13 mouse cellular contexts compared by ENCODE assay signal in the genomic region with DNA sequence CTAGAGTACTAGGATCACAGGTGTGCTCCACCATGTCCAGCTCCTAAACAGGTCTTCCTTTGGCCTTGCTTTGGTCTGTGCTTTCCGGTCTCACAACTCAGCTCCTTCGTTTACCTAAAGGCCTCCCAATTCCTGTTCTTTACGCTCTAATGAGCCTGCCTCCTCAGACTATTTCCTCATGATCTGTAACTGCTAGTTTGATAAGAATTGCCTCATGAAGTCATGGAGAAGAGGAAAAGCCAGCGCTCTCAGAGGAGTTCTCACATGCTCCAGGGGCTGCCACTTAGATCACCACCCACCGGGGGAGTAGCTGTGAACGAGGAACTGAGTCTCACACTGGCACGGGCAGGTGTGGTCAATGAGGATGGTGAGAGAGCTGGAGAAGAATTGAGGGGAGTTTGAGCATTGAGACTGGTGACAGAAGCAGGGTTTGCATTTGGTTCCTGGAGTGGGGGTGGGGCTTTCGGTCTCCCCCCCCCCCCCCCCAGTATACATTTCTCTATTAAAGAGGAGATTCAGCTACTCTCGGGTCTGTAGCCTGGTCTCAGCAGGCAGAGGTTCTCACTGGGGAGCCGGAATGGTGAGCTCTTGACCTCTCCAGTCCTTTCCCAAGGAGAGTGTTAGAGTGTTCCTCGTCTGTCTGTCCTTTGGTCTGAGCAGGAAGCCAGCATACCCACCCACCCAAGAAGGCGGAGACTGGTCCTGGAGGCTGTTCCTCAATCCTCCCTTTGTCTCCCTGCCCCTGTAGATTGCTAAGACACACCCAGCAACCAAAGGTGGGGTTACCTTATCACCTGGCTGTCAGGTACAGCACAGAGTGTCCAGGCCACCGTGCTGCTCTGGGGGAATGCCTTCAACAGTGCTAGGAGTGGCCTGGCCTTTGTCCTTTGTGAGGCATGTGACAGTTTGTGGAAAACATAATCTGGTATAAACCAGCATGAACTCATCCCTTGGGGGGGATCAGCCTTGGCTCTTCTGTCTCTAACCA. TPM values are rescaled to one million over a fixed set of nuclear protein-coding genes. Genes with fewer than 3 reads are reported as not detected.
DNase-seq lines count a peak whose midpoint lies in the region; ATAC-seq and TF ChIP-seq lines count a peak whose summit lies in the region.
"Had no signal": no experiment of that assay in that cellular context is flagged by ENCODE, and none has a peak within 500 bp of the region (broad histone marks: within the 10 kb centered on the region; RNA-seq: fewer than 3 reads in every experiment).

No protein-coding gene starts in this region.

- H3K36me3 ChIP-seq in lung, postnatal 0 days (ENCODE audit: insufficient read depth, low read length), result no peaks in the 10 kb centered on the region
- no peaks in the 10 kb centered on the region for H3K36me3 ChIP-seq in stomach, embryonic 16.5 days (ENCODE audit: control insufficient read depth, insufficient read depth, low read length)
- H3K36me3 ChIP-seq: heart, embryonic 15.5 days; limb, embryonic 15.5 days had no signal

- no peak for ATAC-seq in lung, postnatal 0 days
- peak; percentile 59 for ATAC-seq in stomach, embryonic 16.5 days (ENCODE audit: insufficient read depth, low FRiP score)
- no peak for ATAC-seq in inflammation-experienced regulatory T-cells, adult 6 months
- ATAC-seq: activated CD4-positive, CD25-positive, alpha-beta regulatory T cell, adult 4 months had no signal

- H3K27me3 ChIP-seq in lung, postnatal 0 days (replicated peaks; ENCODE audit: insufficient read depth, low read length), result no peaks in the 10 kb centered on the region
- H3K27me3 ChIP-seq in stomach, embryonic 16.5 days (ENCODE audit: control insufficient read depth, insufficient read depth, low read length), result no peaks in the 10 kb centered on the region
- H3K27me3 ChIP-seq: heart, embryonic 15.5 days; limb, embryonic 15.5 days had no signal

- H3K4me3 ChIP-seq in gastrocnemius, adult 2 months, result no peak overlapping the region
- H3K4me3 ChIP-seq in lung, postnatal 0 days (ENCODE audit: low read depth, low read length), result no peak overlapping the region
- no peak overlapping the region for H3K4me3 ChIP-seq in stomach, embryonic 16.5 days (replicated peaks; ENCODE audit: low read length)
- H3K4me3 ChIP-seq: heart, embryonic 15.5 days; limb, embryonic 15.5 days had no signal

- intact Hi-C loops in gastrocnemius, adult 2 months (cut with DNase I), result no loop called here

- TF ChIP-seq CTCF in gastrocnemius, adult 2 months (IDR thresholded peaks at IDR 0.05), result no peak
- no peak for TF ChIP-seq CTCF in lung, postnatal 0 days (IDR thresholded peaks at IDR 0.05)

- H3K4me2 ChIP-seq in lung, postnatal 0 days (replicated peaks; ENCODE audit: low read depth, low read length), result no peak overlapping the region
- peak overlapping the region; percentile 40 for H3K4me2 ChIP-seq in stomach, embryonic 16.5 days (ENCODE audit: low read depth, low read length)
- H3K4me2 ChIP-seq: heart, embryonic 15.5 days; limb, embryonic 15.5 days had no signal

- DNase-seq in gastrocnemius, adult 2 months, result peak; percentile 9
- DNase-seq in gastrocnemius, postnatal 10 days, result no peak
- peak; percentile 34 for DNase-seq in lung, postnatal 0 days (ENCODE audit: low spot score)
- no peak for DNase-seq in lung, postnatal 10 days
- DNase-seq in kidney, postnatal 36 days, result peak; percentile 42 to 57
- DNase-seq in c-Kit-positive CD71-positive TER-119-positive erythroid progenitor cells, embryonic 14.5 days (ENCODE audit: low spot score), result no peak

- H3K9ac ChIP-seq in lung, postnatal 0 days (replicated peaks; ENCODE audit: low read depth), result no peak overlapping the region
- H3K9ac ChIP-seq in stomach, embryonic 16.5 days (ENCODE audit: low read length), result peak overlapping the region; percentile 57
- H3K9ac ChIP-seq: heart, embryonic 15.5 days; limb, embryonic 15.5 days had no signal

- 24% methylated on average over 11 of the region's 13 CpGs for WGBS in lung, postnatal 0 days
- 31% methylated on average over 13 of the region's 13 CpGs for WGBS in stomach, embryonic 16.5 days

- TF ChIP-seq EP300 in lung, postnatal 0 days (IDR thresholded peaks at IDR 0.05), result 0 out of 2 replicates have a peak, but pooled peaks have one; percentile 43

- H3K4me1 ChIP-seq in lung, postnatal 0 days (ENCODE audit: insufficient read depth, low read depth, low read length), result 0 out of 2 replicates have a peak, but pooled peaks cover 3% of the 10 kb centered on the region
- H3K4me1 ChIP-seq in stomach, embryonic 16.5 days (ENCODE audit: control insufficient read depth, insufficient read depth, low read length), result peaks cover 30% of the 10 kb centered on the region

- H3K27ac ChIP-seq in gastrocnemius, adult 2 months, result no peak overlapping the region
- no peak overlapping the region for H3K27ac ChIP-seq in lung, postnatal 0 days (ENCODE audit: low read length)
- H3K27ac ChIP-seq in stomach, embryonic 16.5 days (ENCODE audit: low read length), result peak overlapping the region; percentile 96
- H3K27ac ChIP-seq: heart, embryonic 15.5 days; limb, embryonic 15.5 days had no signal

- H3K9me3 ChIP-seq in lung, postnatal 0 days (ENCODE audit: low read length), result no peaks in the 10 kb centered on the region
- H3K9me3 ChIP-seq in stomach, embryonic 16.5 days (replicated peaks; ENCODE audit: control insufficient read depth, low read length), result no peaks in the 10 kb centered on the region
- H3K9me3 ChIP-seq: heart, embryonic 15.5 days; limb, embryonic 15.5 days had no signal

RNA-seq across cellular contexts. Expression of gene Ubald2, which starts 4.7 kb away (rescaled TPM):
- 10 to 100 TPM; 38.7 to 50.9 TPM for total RNA-seq in gastrocnemius, adult 2 months (2021)
- total RNA-seq in gastrocnemius, postnatal 10 days (2021), result 10 to 100 TPM; 48.1 to 54.4 TPM
- 50.4 and 56.6 TPM in 2 replicates for polyA plus RNA-seq in lung, postnatal 0 days (2015; fragmentation: Nextera tagmentation; extraction: Ambion mirVana)
- 30.2 and 34.8 TPM in 2 replicates for polyA plus RNA-seq in stomach, embryonic 16.5 days (2015; fragmentation: Nextera tagmentation; extraction: Ambion mirVana)
- 10 to 100 TPM; 10.4 to 14.6 (median 10.6) TPM for polyA plus RNA-seq in inflammation-experienced regulatory T-cells, adult 6 months (2017; shearing (Covaris generic))

RNA-seq across cellular contexts. Expression of gene Rnf157, which starts 16.3 kb away (rescaled TPM):
- total RNA-seq in gastrocnemius, adult 2 months (2021), result 10 to 100 TPM; 24.3 to 32.0 TPM
- total RNA-seq in gastrocnemius, postnatal 10 days (2021), result 10 to 100 TPM; 43.1 to 43.3 TPM
- 1.4 and 1.8 TPM in 2 replicates for polyA plus RNA-seq in lung, postnatal 0 days (2015; fragmentation: Nextera tagmentation; extraction: Ambion mirVana)
- 5.2 TPM in 2 replicates for polyA plus RNA-seq in stomach, embryonic 16.5 days (2015; fragmentation: Nextera tagmentation; extraction: Ambion mirVana)
- 10 to 100 TPM in 1 of 3 experiments, 1 to 10 TPM in 2; 3.0 to 15.1 (median 8.5) TPM for polyA plus RNA-seq in inflammation-experienced regulatory T-cells, adult 6 months (2017; shearing (Covaris generic))

RNA-seq across cellular contexts. Expression of gene Qrich2, which starts 36.9 kb away (rescaled TPM):
- total RNA-seq in gastrocnemius, adult 2 months (2021), result under 1 TPM in 1 of 2 experiments, not detected in 1; 0.06 TPM
- not detected for total RNA-seq in gastrocnemius, postnatal 10 days (2021)
- 0.05 and 0.06 TPM in 2 replicates for polyA plus RNA-seq in lung, postnatal 0 days (2015; fragmentation: Nextera tagmentation; extraction: Ambion mirVana)
- polyA plus RNA-seq in stomach, embryonic 16.5 days (2015; fragmentation: Nextera tagmentation; extraction: Ambion mirVana), result 0.20 and 0.53 TPM in 2 replicates
- not detected for polyA plus RNA-seq in inflammation-experienced regulatory T-cells, adult 6 months (2017; shearing (Covaris generic))
- total RNA-seq: midbrain, postnatal 0 days had no signal
- polyA plus RNA-seq: activated CD4-positive, CD25-positive, alpha-beta regulatory T cell, adult 4 months; embryonic facial prominence, embryonic 11.5 days; heart, embryonic 15.5 days had no signal

Comparison
In these comparisons a context has a peak if more than half of its experiments do, and no peak if none do; other contexts are left out.
1. DNase-seq: peak in gastrocnemius, adult 2 months (single experiment), lung, postnatal 0 days (single experiment) and kidney, postnatal 36 days (2 of 2); none in gastrocnemius, postnatal 10 days (single experiment), lung, postnatal 10 days (single experiment) and c-Kit-positive CD71-positive TER-119-positive erythroid progenitor cells, embryonic 14.5 days (single experiment).